Mouse (Mus musculus): ENCODE data around the gene Vmn2r30.
"Not testable (repeated sequence)": the region's sequence is repeated elsewhere in the genome, so short reads cannot be mapped to it uniquely, and the experiment has no call there.

The Vmn2r30 gene

GRCm38 (mm10) chr7:7337509-7337908 is at the start of gene Vmn2r30:
Vmn2r30 (minus strand) TSS chr7:7337609.
- DNase-seq (ENCODE audit: low spot score), result not testable (repeated sequence)

DNA sequence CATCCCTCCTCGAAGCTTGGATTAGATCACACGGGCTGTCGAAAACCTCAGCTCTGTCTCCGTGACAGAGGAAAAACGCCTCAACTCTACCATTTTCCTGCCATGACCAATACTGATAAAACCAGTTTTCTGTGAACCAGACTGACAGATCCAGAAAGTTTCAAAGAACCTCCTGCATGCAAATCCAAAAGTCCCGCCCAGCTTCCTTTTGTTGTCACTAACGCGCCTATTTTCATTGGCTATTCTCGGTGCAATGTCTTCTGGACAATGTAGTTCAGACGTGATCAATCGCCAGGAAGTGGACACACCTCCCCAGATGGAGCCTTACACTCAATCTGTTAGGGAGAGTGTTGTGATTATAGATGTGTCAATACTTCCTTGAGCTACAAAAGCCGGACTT is 37.0 kb upstream of the Vmn2r30 start, which contains the start of gene Gm45783:
Gene Gm45783, minus strand, starts transcription at position 143 of the 400 bp plus-strand sequence.
- DNase-seq (ENCODE audit: low spot score), result not testable (repeated sequence)

- DNase-seq (ENCODE audit: low spot score), result no peak
These were observed 41.8 kb downstream of the Vmn2r30 start for GRCm38 (mm10) chr7:7295595-7295994.

GRCm38 (mm10) chr7:7281383-7281782 is 56.0 kb downstream of the Vmn2r30 start:
- DNase-seq (ENCODE audit: low spot score), result no peak

DNA sequence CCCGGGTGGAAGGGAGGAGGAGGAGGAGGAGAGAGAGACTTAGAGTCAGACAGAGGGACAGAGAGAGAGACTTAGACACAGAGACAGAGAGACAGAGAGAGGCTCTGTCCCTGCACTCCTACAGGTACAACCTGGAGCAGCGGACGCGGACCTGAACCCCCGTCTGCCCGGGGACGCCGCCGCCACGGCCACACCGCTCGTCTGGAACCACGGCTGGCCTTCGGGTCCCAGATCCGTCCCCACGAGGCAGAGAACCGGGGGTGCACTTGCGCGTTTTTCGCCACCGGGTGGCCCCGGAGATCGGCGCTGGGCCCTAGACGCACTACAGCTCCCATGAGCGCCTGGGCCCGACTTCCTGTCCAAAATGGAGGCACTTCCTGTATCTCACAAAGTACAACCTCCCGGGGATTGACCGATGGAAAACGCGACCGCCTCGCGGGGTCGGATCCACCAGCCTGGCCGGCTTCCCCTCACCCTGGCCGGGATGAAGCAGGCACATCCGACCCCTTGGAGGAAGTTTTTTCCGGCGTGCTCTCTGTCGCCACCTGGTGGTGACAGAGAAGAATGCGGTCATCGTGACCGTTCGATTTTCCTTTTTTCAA is 59.3 kb downstream of the Vmn2r30 start, which contains the start of gene Gm45844:
Gene Gm45844, minus strand, starts transcription at position 324 of the 602 bp plus-strand sequence.
- DNase-seq (ENCODE audit: low spot score), result peak; percentile 91

GRCm38 (mm10) chr7:7277556-7277955 is 59.9 kb downstream of the Vmn2r30 start:
- not testable (repeated sequence) for DNase-seq (ENCODE audit: low spot score)

Measured in left cerebral cortex, adult 11 months (tissue).